23 mouse cellular contexts compared by ENCODE assay signal in the genomic region with DNA sequence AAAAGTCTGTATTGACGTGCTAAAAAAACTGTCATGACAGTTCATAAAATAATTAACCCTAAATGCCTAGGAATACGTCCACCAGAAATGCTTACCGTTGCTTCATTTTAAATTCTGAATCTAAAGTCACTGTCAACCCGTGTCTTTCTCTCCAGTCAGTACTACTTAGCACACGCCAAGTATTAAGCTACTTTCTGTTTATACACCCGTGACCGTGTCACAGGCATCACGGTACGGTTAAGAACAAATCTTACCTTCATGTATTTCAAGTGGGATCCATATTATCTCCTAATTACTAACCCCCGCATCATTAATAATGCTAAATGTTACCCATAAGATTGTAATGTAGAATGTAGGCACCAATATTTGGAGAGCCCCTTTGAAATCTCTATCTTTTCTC. TPM values are rescaled to one million over a fixed set of nuclear protein-coding genes. Genes with fewer than 3 reads are reported as not detected.
A peak's percentile ranks its signal among the peaks of the same experiment; 100 is the strongest.
DNase-seq lines count a peak whose midpoint lies in the region; ATAC-seq and TF ChIP-seq lines count a peak whose summit lies in the region.
"Had no signal": no experiment of that assay in that cellular context is flagged by ENCODE, and none has a peak within 500 bp of the region (broad histone marks: within the 10 kb centered on the region; RNA-seq: fewer than 3 reads in every experiment).

No protein-coding gene starts in this region.

- no peak overlapping the region for H3K4me3 ChIP-seq in hindbrain, embryonic 13.5 days
- H3K4me3 ChIP-seq in hindbrain, embryonic 12.5 days: no peak overlapping the region
- H3K4me3 ChIP-seq in lung, embryonic 16.5 days (ENCODE audit: low read length): no peak overlapping the region; the same call in 1 of the 2 replicates
- H3K4me3 ChIP-seq in hindbrain, postnatal 0 days (ENCODE audit: low read length): no peak overlapping the region
- H3K4me3 ChIP-seq: heart, embryonic 12.5 days; limb, embryonic 13.5 days; liver, embryonic 13.5 days had no signal

- ATAC-seq in hindbrain, embryonic 13.5 days (ENCODE audit: low FRiP score): no peak
- no peak for ATAC-seq in hindbrain, embryonic 12.5 days (ENCODE audit: low FRiP score)
- no peak for ATAC-seq in lung, embryonic 16.5 days (ENCODE audit: low read depth)
- ATAC-seq in hindbrain, postnatal 0 days: no peak
- ATAC-seq: activated CD4-positive, CD25-positive, alpha-beta regulatory T cell, adult 4 months; inflammation-experienced regulatory T-cells, adult 6 months had no signal

- peak overlapping the region; percentile 26; the same call in 1 of the 2 replicates for H3K4me2 ChIP-seq in hindbrain, embryonic 13.5 days
- no peak overlapping the region for H3K4me2 ChIP-seq in hindbrain, embryonic 12.5 days (replicated peaks)
- H3K4me2 ChIP-seq in lung, embryonic 16.5 days (ENCODE audit: low read depth, low read length): peak overlapping the region; percentile 43
- H3K4me2 ChIP-seq in hindbrain, postnatal 0 days (ENCODE audit: low read depth, low read length): no peak overlapping the region
- H3K4me2 ChIP-seq: heart, embryonic 12.5 days; limb, embryonic 13.5 days; liver, embryonic 13.5 days had no signal

- 75% methylated on average over 10 of the region's 10 CpGs for WGBS in hindbrain, embryonic 13.5 days
- 79% methylated on average over 10 of the region's 10 CpGs for WGBS in hindbrain, embryonic 12.5 days
- WGBS in lung, embryonic 16.5 days: 34% methylated on average over 10 of the region's 10 CpGs
- 77% methylated on average over 10 of the region's 10 CpGs for WGBS in hindbrain, postnatal 0 days

- H3K27me3 ChIP-seq in hindbrain, embryonic 13.5 days: no peaks in the 10 kb centered on the region
- H3K27me3 ChIP-seq in hindbrain, embryonic 12.5 days: no peaks in the 10 kb centered on the region
- no peaks in the 10 kb centered on the region for H3K27me3 ChIP-seq in lung, embryonic 16.5 days (ENCODE audit: control insufficient read depth, insufficient read depth, low read depth, low read length)
- no peaks in the 10 kb centered on the region for H3K27me3 ChIP-seq in hindbrain, postnatal 0 days (ENCODE audit: insufficient read depth, low read length)
- H3K27me3 ChIP-seq: heart, embryonic 12.5 days; limb, embryonic 13.5 days; liver, embryonic 13.5 days had no signal

- H3K9ac ChIP-seq in hindbrain, embryonic 13.5 days: no peak overlapping the region
- no peak overlapping the region for H3K9ac ChIP-seq in hindbrain, embryonic 12.5 days
- H3K9ac ChIP-seq in lung, embryonic 16.5 days (ENCODE audit: low read length): no peak overlapping the region
- no peak overlapping the region for H3K9ac ChIP-seq in hindbrain, postnatal 0 days (replicated peaks; ENCODE audit: low read length)
- H3K9ac ChIP-seq: heart, embryonic 12.5 days; limb, embryonic 13.5 days; liver, embryonic 13.5 days had no signal

- no peak for DNase-seq in lung, postnatal 14 days
- no peak for DNase-seq in hindbrain, postnatal 0 days (ENCODE audit: low spot score)
- DNase-seq in retina, embryonic 14.5 days (ENCODE audit: low spot score): peak; percentile 37
- no peak for DNase-seq in frontal cortex, adult 2 months (ENCODE audit: extremely low spot score in 1 of 2, low spot score in 1 of 2)
- DNase-seq: adrenal gland, postnatal 10 days; cerebellum, adult 11 months; embryo, embryonic 11 days; gastrocnemius, postnatal 10 days; heart, adult 11 months; heart, postnatal 14 days; kidney, postnatal 25 days; liver, embryonic 13.5 days; lung, postnatal 36 days; spleen, adult 18-20 months; thymus, postnatal 36 days had no signal

- H3K4me1 ChIP-seq in hindbrain, embryonic 13.5 days (replicated peaks): peaks cover 6% of the 10 kb centered on the region
- H3K4me1 ChIP-seq in hindbrain, embryonic 12.5 days: no peaks in the 10 kb centered on the region
- no peaks in the 10 kb centered on the region for H3K4me1 ChIP-seq in lung, embryonic 16.5 days (replicated peaks; ENCODE audit: control insufficient read depth, insufficient read depth, low read length)
- H3K4me1 ChIP-seq in hindbrain, postnatal 0 days (ENCODE audit: insufficient read depth, low read length): no peaks in the 10 kb centered on the region
- H3K4me1 ChIP-seq: heart, embryonic 12.5 days; limb, embryonic 13.5 days; liver, embryonic 13.5 days had no signal

- 0 out of 2 replicates have a peak, but pooled peaks cover 11% of the 10 kb centered on the region for H3K9me3 ChIP-seq in hindbrain, embryonic 13.5 days
- no peaks in the 10 kb centered on the region for H3K9me3 ChIP-seq in hindbrain, embryonic 12.5 days (replicated peaks)
- H3K9me3 ChIP-seq in lung, embryonic 16.5 days (ENCODE audit: control insufficient read depth, low read length): no peaks in the 10 kb centered on the region; the same call in 1 of the 2 replicates
- H3K9me3 ChIP-seq in hindbrain, postnatal 0 days (ENCODE audit: low read length): 0 out of 2 replicates have a peak, but pooled peaks cover 6% of the 10 kb centered on the region
- H3K9me3 ChIP-seq: G1E; heart, embryonic 12.5 days; liver, embryonic 13.5 days had no signal

- H3K36me3 ChIP-seq in hindbrain, embryonic 13.5 days: no peaks in the 10 kb centered on the region
- H3K36me3 ChIP-seq in hindbrain, embryonic 12.5 days: no peaks in the 10 kb centered on the region
- no peaks in the 10 kb centered on the region for H3K36me3 ChIP-seq in lung, embryonic 16.5 days (ENCODE audit: control insufficient read depth, insufficient read depth, low read length)
- H3K36me3 ChIP-seq in hindbrain, postnatal 0 days (ENCODE audit: insufficient read depth, low read length): no peaks in the 10 kb centered on the region
- H3K36me3 ChIP-seq: G1E; heart, embryonic 12.5 days; limb, embryonic 13.5 days; liver, embryonic 13.5 days had no signal

- H3K27ac ChIP-seq in hindbrain, embryonic 13.5 days: peak overlapping the region; percentile 62; the same call in 1 of the 2 replicates
- no peak overlapping the region for H3K27ac ChIP-seq in hindbrain, embryonic 12.5 days
- no peak overlapping the region for H3K27ac ChIP-seq in lung, embryonic 16.5 days (ENCODE audit: low read length)
- H3K27ac ChIP-seq in hindbrain, postnatal 0 days: peak overlapping the region; percentile 41; the same call in 1 of the 2 replicates
- H3K27ac ChIP-seq: limb, embryonic 13.5 days; liver, embryonic 13.5 days had no signal

- TF ChIP-seq CTCF in hindbrain, postnatal 0 days (IDR thresholded peaks at IDR 0.05; ENCODE audit: low read depth): no peak

RNA-seq across cellular contexts. Expression of a gene that starts 46.7 kb away (rescaled TPM):
- 8.4 and 9.5 TPM in 2 replicates for polyA plus RNA-seq in hindbrain, embryonic 13.5 days (2015; fragmentation: Nextera tagmentation; extraction: Ambion mirVana)
- 9.9 and 13.8 TPM in 2 replicates for polyA plus RNA-seq in hindbrain, embryonic 12.5 days (2016; fragmentation: Nextera tagmentation; extraction: Ambion mirVana)
- polyA plus RNA-seq in lung, embryonic 16.5 days (2015; fragmentation: Nextera tagmentation; extraction: Ambion mirVana): 220 and 240 TPM in 2 replicates
- 4.8 and 10.8 TPM in 2 replicates for total RNA-seq in hindbrain, postnatal 0 days (2014; rRNA removed)
- 14.6 and 18.6 TPM in 2 replicates for polyA plus RNA-seq in hindbrain, postnatal 0 days (2015; fragmentation: Nextera tagmentation; extraction: Ambion mirVana)
- polyA plus RNA-seq in frontal cortex, adult 2 months (2012; rRNA removed): 1.4 and 2.0 TPM in 2 replicates
- polyA plus RNA-seq: G1E had no signal

Comparison
In these comparisons a context has a peak if more than half of its experiments do, and no peak if none do; other contexts are left out.
1. H3K27ac ChIP-seq: peak in hindbrain, embryonic 13.5 days (single experiment) and hindbrain, postnatal 0 days (single experiment); none in hindbrain, embryonic 12.5 days (single experiment) and lung, embryonic 16.5 days (single experiment).
2. H3K4me2 ChIP-seq: peak in hindbrain, embryonic 13.5 days (single experiment) and lung, embryonic 16.5 days (single experiment); none in hindbrain, embryonic 12.5 days (single experiment) and hindbrain, postnatal 0 days (single experiment).
3. RNA of a gene that starts 46.7 kb away (polyA plus RNA-seq): 220 to 240 TPM in lung, embryonic 16.5 days; 14.6 to 18.6 TPM in hindbrain, postnatal 0 days, 9.9 to 13.8 TPM in hindbrain, embryonic 12.5 days, 8.4 to 9.5 TPM in hindbrain, embryonic 13.5 days and 1.4 to 2.0 TPM in frontal cortex, adult 2 months; every median in the first group is over 10 times any median in the second.